Mouse (Mus musculus) MEL (cell line): ENCODE results near the gene Yeats2.

Experiments
- BHLHE40 ChIP-seq: IDR thresholded peaks from 2 replicates; pipeline ENCODE4 v1.6.1; 2012; ENCODE audit warnings: low read depth, mild to moderate bottlenecking, inconsistent platforms, low read length, improper control_type of control experiment, borderline replicate concordance
- CTCF ChIP-seq, 3 experiments: IDR thresholded peaks in 2 of 3; conservative IDR thresholded peaks in 1 of 3; 2 replicates each; pipeline ENCODE4 v1.5.1; 2011 to 2012; ENCODE audit warnings: low read length in 3 of 3, low read depth in 2 of 3, mild to moderate bottlenecking in 2 of 3, improper control_type of control experiment in 1 of 3, inconsistent platforms in 1 of 3, mixed read lengths in 1 of 3, moderate library complexity in 1 of 3; ENCODE audit not compliant: control insufficient read depth in 1 of 3, insufficient read depth in 1 of 3, poor library complexity in 1 of 3, severe bottlenecking in 1 of 3
- E2F4 ChIP-seq: IDR thresholded peaks from 2 replicates; pipeline ENCODE4 v1.6.1; 2011; ENCODE audit warnings: low read depth, low read length, improper control_type of control experiment, borderline replicate concordance
- EP300 ChIP-seq, 2 experiments: IDR thresholded peaks; 2 replicates each; pipeline ENCODE4 v1.6.1; 2011; ENCODE audit warnings: improper control_type of control experiment in 2 of 2, low read length in 2 of 2, low read depth in 1 of 2, mild to moderate bottlenecking in 1 of 2
- POLR2A ChIP-seq, 2 experiments: IDR thresholded peaks; 2 replicates each; pipeline ENCODE4 v1.6.1; 2011 to 2012; ENCODE audit warnings: low read length in 2 of 2, mild to moderate bottlenecking in 2 of 2, control low read depth in 1 of 2, improper control_type of control experiment in 1 of 2, low read depth in 1 of 2, moderate library complexity in 1 of 2; ENCODE audit not compliant: control insufficient read depth in 1 of 2, insufficient read depth in 1 of 2, poor library complexity in 1 of 2
- RCOR1 ChIP-seq: IDR thresholded peaks from 2 replicates; pipeline ENCODE4 v1.6.1; 2012; ENCODE audit warnings: low read depth, mild to moderate bottlenecking, inconsistent platforms, low read length, improper control_type of control experiment
- TCF12 ChIP-seq: IDR thresholded peaks from 2 replicates; pipeline ENCODE4 v1.6.1; 2014; ENCODE audit warnings: low read depth, mild to moderate bottlenecking, inconsistent platforms, low read length, improper control_type of control experiment, moderate library complexity
- ZNF384 ChIP-seq: IDR thresholded peaks from 2 replicates; pipeline ENCODE4 v1.6.1; 2012; ENCODE audit warnings: low read depth, mild to moderate bottlenecking, inconsistent platforms, low read length, improper control_type of control experiment

- no peak for TF ChIP-seq ZNF384
- no peak for TF ChIP-seq CTCF (IDR thresholded peaks at IDR 0.05 in 2 of 3, conservative IDR thresholded peaks at IDR 0.05 in 1 of 3; ENCODE audit: control insufficient read depth in 1 of 3, insufficient read depth in 1 of 3, low read depth in 2 of 3, low read length in 3 of 3, poor library complexity in 1 of 3, severe bottlenecking in 1 of 3)
- no peak for TF ChIP-seq E2F4
- 0 out of 2 replicates have a peak, but pooled peaks have one; percentile 16 for TF ChIP-seq BHLHE40
- TF ChIP-seq EP300 (IDR thresholded peaks at IDR 0.05; ENCODE audit: low read depth in 1 of 2, low read length in 2 of 2): no peak
- TF ChIP-seq TCF12: no peak
- TF ChIP-seq POLR2A (IDR thresholded peaks at IDR 0.05; ENCODE audit: control insufficient read depth in 1 of 2, insufficient read depth in 1 of 2, low read depth in 1 of 2, low read length in 2 of 2, poor library complexity in 1 of 2): peak in 1 of 2 experiments; percentile 38; a peak in 1 of 4 replicates
- TF ChIP-seq RCOR1: no peak
Measured at GRCm38 (mm10) chr16:20097711-20098374, 43.0 kb upstream of the Yeats2 start.
